Mouse (Mus musculus) G1E-ER4 (cell line): ENCODE measurements around the gene Gm3238. TPM values are rescaled to one million over a fixed set of nuclear protein-coding genes. Genes with fewer than 3 reads are reported as not detected.
"Not testable (repeated sequence)": the region's sequence is repeated elsewhere in the genome, so short reads cannot be mapped to it uniquely, and the experiment has no call there.

Experiments
- GATA1 ChIP-seq: IDR thresholded peaks from one replicate; pipeline ENCODE4 v1.8.0; 2012; ENCODE audit warnings: low read length, inconsistent platforms
- polyA plus RNA-seq: library from polyadenylated mRNA; stranded (reverse); fragments of >175 nt; gene quantifications from 2 replicates; pipeline ENCODE4 v1.2.3, GENCODE M21; 2012

Gene Gm3238
- polyA plus RNA-seq: not detected in 2 replicates

- TF ChIP-seq GATA1: not testable (repeated sequence)
These were observed at the start of gene Gm3238 for GRCm38 (mm10) chr10:77771225-77771624. TSS of gene Gm3238 (minus strand) at chr10:77771325.

- TF ChIP-seq GATA1: no peak
These were observed 48.1 kb upstream of the Gm3238 start for GRCm38 (mm10) chr10:77819203-77819602.

GRCm38 (mm10) chr10:77818523-77818922 is 47.4 kb upstream of the Gm3238 start:
- TF ChIP-seq GATA1: no peak

GRCm38 (mm10) chr10:77815514-77815913 is 44.4 kb upstream of the Gm3238 start:
- TF ChIP-seq GATA1: no peak

- TF ChIP-seq GATA1: no peak
These were observed 43.3 kb upstream of the Gm3238 start, which contains the start of gene Gm2696 for GRCm38 (mm10) chr10:77814382-77814781. TSS of gene Gm2696 (plus strand) at chr10:77814682.

- no peak for TF ChIP-seq GATA1
These were observed 40.6 kb upstream of the Gm3238 start, which contains the start of gene Gm9507 for GRCm38 (mm10) chr10:77811743-77812142. TSS of gene Gm9507 (minus strand) at chr10:77811843.

- no peak for TF ChIP-seq GATA1
These were observed 33.0 kb upstream of the Gm3238 start for GRCm38 (mm10) chr10:77804095-77804494.

GRCm38 (mm10) chr10:77798921-77799508 is 27.9 kb upstream of the Gm3238 start, which contains the start of gene Gm19668:
TSS of gene Gm19668 (minus strand) at chr10:77799133.
- TF ChIP-seq GATA1: no peak

- no peak for TF ChIP-seq GATA1
These were observed 26.6 kb upstream of the Gm3238 start for GRCm38 (mm10) chr10:77797677-77798076.

- no peak for TF ChIP-seq GATA1
These were observed 23.9 kb upstream of the Gm3238 start, which contains the start of gene Gm9639 for GRCm38 (mm10) chr10:77794976-77795375. TSS of gene Gm9639 (minus strand) at chr10:77795076.

GRCm38 (mm10) chr10:77788621-77789020 is 17.5 kb upstream of the Gm3238 start:
- no peak for TF ChIP-seq GATA1

GRCm38 (mm10) chr10:77787876-77788275 is 16.8 kb upstream of the Gm3238 start, which contains the start of gene Gm7137:
TSS of gene Gm7137 (minus strand) at chr10:77788200.
- TF ChIP-seq GATA1: not testable (repeated sequence)

- TF ChIP-seq GATA1: not testable (repeated sequence)
These were observed 11.3 kb upstream of the Gm3238 start, which contains the start of gene Gm3250 for GRCm38 (mm10) chr10:77782442-77782841. TSS of gene Gm3250 (minus strand) at chr10:77782542.

- TF ChIP-seq GATA1: not testable (repeated sequence)
These were observed 5.7 kb upstream of the Gm3238 start, which contains the start of gene Gm7138 for GRCm38 (mm10) chr10:77776844-77777243. TSS of gene Gm7138 (minus strand) at chr10:77776944.

- TF ChIP-seq GATA1: no peak
These were observed 1.4 kb downstream of the Gm3238 start for GRCm38 (mm10) chr10:77769727-77770126.

- TF ChIP-seq GATA1: not testable (repeated sequence)
These were observed 11.5 kb downstream of the Gm3238 start, which contains the start of gene Gm3233 for GRCm38 (mm10) chr10:77759582-77759981. TSS of gene Gm3233 (minus strand) at chr10:77759682.

- no peak for TF ChIP-seq GATA1
These were observed 17.7 kb downstream of the Gm3238 start for GRCm38 (mm10) chr10:77753448-77753847.
